Mouse (Mus musculus) ovary, postnatal 14 days (tissue): ENCODE measurements at regions not wholly inside any gene's neighbourhood (a gene's known extent, or its start where the extent isn't known, plus 50 kb on each side); places are given as distances from the start of the nearest gene placed in this dataset.

Source experiments
- DNase-seq: peaks from one replicate; pipeline ENCODE4 v3.0.0; 2022; ENCODE audit warnings: low spot score

DNA sequence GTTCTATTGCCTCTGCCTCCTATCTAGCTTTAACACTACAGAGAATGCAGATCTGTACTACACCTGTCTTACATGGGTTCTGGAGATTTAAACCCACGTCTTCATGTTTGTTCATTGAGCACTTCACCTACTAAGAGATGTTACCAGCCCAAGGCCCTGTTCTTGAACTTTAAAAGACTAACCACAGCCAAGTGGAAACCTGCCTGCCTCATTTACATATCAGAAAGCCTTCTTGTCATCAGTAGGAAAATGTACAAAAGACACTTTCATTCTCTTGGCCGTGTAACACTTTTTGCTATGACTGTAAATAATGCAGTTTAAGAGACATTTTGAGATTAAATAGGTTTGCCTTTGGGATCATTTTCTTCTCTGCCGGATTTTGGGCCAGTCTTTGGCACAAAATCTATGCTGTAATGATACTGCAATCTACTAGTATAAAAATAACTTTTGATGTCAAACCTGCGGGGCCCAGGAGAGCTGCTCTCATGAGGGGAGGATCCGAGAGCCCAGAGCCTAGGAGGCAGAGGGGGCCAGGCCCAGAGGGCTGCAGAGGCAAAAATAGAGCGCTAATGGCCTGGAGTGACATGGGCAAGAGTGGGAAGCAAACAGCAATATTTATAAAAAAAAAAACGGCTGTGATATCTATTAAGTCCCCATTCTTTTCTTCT is 318.4 kb upstream of the Myo3a start:
- DNase-seq, result no peak

- DNase-seq, result peak; percentile 66
These were observed 317.8 kb upstream of the Myo3a start for GRCm38 (mm10) chr2:21909481-21909966.

DNA sequence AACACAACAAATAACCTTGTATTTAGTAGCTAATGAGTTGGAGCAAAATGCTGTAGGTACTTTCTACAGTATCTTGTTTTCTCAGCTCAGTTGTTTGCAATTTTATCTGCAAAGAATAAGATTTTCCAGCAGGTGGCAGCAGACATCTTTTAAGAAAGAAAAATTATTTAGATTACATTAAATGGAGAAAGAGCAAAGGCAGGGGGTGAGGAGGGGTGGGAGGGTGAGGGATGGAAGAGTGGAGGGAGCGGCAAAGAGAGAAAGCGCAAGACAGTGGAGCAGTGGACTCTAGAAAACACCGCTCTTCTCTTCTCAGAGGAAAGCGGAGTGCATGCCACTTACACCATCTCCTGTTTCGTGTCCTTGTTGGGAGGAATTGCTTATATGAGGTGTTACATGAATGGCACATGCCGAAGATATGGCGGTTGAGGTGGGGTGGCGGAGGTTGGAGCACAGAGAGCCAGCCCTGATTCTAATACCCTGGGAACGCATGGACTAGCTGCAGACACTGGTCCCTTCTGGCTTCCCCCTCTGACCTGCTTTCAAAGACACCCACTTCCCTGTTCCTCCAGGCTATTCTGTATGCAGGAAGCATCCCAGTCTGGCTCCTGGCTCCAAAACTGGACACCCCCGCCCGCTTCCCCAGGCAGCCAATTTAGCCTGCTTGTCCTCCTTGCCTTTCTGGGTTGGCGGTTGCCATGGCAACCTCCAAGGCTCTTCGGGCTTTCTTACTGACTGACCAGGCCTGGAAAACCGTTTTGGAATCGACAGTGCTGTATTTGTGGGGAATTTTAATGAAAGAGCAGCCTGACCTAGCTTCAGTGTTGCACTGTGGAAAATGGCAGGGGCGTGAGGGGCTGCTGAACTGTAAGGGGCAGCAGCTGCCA is 309.3 kb upstream of the Myo3a start:
- peak; percentile 13 for DNase-seq

- DNase-seq, result no peak
These were observed 308.2 kb upstream of the Myo3a start for GRCm38 (mm10) chr2:21919091-21919490.

DNA sequence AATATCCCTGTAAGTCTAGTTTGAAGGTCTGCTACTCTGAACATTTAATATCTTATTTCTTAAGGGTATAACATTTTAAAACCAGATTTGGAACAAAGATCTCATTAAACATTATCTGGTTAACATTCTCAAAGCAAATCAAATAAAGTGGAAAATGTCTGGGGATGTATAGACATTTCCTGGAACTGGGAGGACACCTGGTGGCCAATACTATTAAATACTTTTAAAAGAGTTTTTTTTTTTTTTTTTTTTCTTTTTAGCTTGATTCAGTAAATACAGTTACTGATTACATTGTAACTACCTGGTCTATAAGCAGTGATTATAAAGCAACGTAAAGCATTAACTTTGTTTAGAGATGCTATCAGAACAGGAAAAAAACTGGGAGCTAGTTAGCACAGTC is 299.6 kb upstream of the Myo3a start:
- DNase-seq, result no peak

GRCm38 (mm10) chr2:21939993-21940392 is 287.3 kb upstream of the Myo3a start:
- DNase-seq, result no peak

- DNase-seq, result no peak
These were observed 286.4 kb upstream of the Myo3a start for GRCm38 (mm10) chr2:21940797-21941487.

DNA sequence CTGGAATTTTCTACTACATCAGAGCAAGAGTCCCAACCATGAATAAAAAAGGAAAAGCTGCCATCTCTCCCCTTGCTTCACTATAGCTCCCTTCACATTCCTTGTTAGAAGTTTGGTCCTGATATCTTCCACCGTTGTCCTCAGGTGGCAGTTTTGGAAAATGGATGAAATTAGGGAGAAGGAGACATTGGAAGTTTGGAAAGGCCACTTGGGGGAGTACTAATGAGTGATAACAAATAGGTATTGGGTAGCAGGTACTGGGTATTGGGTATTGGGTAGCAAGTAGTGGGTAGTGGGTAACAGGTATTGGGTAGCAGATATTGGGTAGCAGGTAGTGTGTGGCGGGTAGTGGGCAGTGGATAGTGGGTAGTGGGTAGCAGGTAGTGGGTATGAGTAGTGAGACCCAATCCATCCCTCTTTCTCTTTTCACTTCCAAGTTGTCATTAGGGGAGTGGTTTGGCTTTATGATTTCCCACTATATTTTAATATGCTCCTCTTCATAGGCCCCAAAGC is 285.8 kb upstream of the Myo3a start:
- no peak for DNase-seq

DNA sequence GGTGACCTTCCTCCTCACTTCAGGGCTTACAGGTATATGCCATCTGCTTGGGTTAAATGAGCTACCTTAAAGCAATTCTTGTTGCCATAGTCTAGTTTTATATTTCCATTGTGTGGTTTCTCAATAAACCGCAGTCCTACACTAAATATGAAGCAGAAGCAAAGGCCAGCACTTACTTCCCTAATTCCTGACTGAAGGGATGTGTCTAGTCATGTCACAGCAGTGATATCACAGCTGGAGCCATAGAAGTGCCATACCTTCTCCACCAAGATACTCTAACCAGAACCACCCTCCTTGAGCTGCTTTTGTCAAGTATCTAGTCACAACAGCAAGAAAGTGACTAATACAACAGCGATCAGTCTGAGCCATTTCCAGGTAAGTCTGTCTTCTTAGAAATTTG is 283.6 kb upstream of the Myo3a start:
- no peak for DNase-seq

- no peak for DNase-seq
These were observed 280.8 kb upstream of the Myo3a start for GRCm38 (mm10) chr2:21946484-21946883.

DNA sequence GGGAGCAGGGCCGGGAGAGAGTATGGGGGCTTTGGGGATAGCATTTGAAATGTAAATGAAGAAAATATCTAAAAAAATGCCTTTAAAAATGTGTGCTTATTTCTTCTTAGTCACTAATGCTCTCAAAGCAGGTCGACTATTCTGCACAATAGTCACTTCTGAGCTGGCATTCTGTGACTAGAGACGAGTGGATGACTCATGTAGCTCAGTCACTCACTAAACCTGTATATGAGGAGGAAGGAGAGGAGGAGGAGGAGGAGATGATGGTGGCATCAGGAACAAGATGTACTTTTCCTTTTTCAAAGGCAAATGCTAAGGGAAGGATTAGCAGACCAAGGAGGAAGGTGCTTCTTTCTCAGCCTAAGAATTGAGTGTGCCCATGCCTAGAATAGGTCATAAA is 276.0 kb upstream of the Myo3a start:
- DNase-seq, result no peak

- no peak for DNase-seq
These were observed 271.0 kb upstream of the Myo3a start for GRCm38 (mm10) chr2:21956112-21956963.

DNA sequence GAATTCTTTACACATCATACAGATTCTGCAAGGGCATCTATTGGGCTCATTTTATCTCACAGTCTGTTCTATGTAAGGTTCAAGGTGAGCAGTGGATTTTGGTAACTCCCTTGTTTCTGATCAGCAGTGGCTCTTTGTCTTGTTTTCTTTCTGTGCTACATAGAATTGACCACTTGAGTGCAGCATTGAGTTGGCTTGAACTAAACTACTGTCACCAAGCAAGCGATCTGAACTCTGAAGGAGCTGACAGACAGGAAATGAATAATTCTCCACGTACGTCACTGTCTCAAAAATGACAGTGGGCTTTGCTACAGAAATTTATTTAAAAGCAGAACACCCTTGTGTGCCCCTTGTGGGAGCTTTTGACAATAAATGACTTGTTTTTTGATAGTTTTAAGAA is 268.9 kb upstream of the Myo3a start:
- DNase-seq, result peak; percentile 19

DNA sequence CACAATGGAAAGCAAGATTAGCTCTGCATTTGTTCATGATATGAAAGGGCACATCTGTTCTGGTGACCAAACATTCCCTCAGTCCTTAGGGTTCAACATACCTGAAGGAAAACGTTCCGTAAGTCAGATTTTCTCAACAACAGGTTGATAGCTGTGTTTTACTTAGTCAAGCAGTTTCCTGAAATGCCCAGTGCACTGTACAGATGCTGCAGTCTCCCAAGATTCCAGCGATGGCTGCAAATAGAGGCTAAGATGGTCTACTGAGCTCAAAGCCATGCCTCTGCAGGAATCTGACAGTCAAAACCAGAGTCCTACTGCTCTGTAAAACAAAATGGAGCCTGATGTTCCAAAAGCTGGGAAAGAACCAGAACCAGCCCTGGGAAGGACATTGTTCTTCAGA is 268.5 kb upstream of the Myo3a start:
- no peak for DNase-seq

DNA sequence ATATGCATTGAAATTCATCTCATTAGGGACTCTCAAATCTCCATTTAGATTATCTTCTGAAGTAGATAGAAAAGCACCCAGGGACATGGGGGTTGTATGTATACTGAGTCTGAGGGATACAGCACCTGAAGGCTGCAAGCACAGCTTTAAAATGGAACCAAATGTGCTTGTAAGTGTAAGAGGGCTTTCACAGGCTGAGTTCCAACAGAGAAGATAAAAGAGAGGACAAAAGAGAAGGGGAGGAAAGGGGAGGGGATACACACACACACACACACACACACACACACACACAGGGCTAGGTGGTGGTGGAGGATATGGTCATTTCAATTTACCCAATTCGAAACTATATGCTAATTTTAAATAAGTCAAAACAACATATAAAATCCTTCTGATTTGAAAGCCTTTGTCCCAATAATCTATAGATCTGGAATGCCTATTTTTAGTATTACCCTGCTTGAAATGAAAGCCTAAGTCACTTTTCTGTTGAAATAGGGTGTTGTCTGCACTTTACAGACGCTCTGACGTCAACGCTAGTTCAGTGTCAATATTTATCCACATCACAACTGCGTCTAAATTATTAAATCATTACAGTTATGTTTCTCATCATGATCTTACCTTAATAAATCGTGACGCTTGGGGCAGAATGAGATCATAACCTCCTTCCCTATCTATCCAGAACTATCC is 263.8 kb upstream of the Myo3a start:
- DNase-seq, result no peak

GRCm38 (mm10) chr2:21964027-21964605 is 263.2 kb upstream of the Myo3a start:
- DNase-seq, result no peak

- DNase-seq, result no peak
These were observed 256.4 kb upstream of the Myo3a start for GRCm38 (mm10) chr2:21970774-21971406.

DNA sequence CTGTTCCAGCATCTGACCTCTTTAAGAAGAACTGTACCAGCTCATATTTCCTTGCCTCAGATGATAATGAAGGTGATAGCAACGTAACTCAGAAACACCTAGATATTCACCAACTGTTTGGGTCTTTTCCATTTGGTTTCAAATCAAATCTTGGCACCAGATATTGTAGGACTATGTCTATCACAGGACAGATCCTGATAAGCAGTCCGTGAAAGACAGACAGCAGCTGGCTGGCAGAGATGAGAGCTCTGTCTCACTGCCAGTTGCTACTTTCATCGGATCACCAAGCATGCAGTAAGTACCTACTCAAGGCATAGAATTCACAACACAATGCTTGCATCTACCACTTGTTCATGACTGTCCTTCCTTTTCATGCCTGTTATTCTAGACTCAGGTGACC is 252.7 kb upstream of the Myo3a start:
- DNase-seq, result no peak

DNA sequence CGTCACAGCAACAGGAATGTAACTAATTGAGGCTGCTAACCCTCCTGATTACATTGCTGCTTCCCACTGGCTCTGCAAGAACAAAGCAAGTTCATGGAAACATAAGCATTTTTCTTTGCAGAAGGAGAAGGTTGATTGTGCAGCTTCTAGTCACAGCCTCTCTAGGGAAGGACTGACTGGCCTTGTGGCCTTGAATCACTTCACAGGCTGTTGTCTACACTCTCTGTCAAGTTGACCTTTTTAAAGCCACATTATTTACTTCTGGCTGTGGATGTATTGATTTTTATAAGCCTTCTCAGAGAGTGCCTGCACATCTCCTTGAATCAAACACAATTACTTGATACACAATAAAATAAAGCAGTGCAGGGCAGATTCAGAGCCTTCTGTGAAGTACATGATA is 251.8 kb upstream of the Myo3a start:
- DNase-seq, result no peak

DNA sequence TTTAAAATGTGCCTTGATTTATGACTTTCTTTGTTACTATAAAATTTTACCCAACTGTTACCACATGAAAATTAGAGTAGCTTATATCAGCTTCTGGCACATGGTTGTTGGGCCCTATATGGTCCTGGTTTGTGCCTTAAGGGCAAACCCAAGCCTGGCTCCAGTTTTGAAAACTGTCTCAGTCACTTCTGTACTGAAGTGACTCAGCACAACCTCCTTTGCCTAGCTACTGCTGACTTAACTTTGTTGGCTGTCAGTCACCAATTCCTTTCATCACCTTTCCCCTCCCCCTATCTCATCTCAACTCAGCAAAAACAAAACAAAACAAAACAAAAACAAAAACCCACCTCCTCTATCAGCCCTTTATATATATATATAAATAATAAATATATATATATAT is 251.0 kb upstream of the Myo3a start:
- no peak for DNase-seq
